Mouse (Mus musculus): ENCODE data around the gene Foxo3. TPM values are rescaled to one million over a fixed set of nuclear protein-coding genes. Genes with fewer than 3 reads are reported as not detected.

Gene Foxo3
- total RNA-seq, 2 experiments from 2014 or later = 45.4 to 48.2 TPM

GRCm38 (mm10) chr10:42251203-42251602 lies 25.4 kb downstream of the Foxo3 start:
- DNase-seq = peak; percentile 81

- DNase-seq = no peak
These were observed 26.6 kb downstream of the Foxo3 start for GRCm38 (mm10) chr10:42249965-42250364.

GRCm38 (mm10) chr10:42248644-42249043 lies 27.9 kb downstream of the Foxo3 start:
- DNase-seq = no peak

- DNase-seq = no peak
These were observed 28.4 kb downstream of the Foxo3 start for GRCm38 (mm10) chr10:42248156-42248555.

- DNase-seq = no peak
These were observed 29.3 kb downstream of the Foxo3 start for GRCm38 (mm10) chr10:42247125-42247816.

GRCm38 (mm10) chr10:42246483-42246882 lies 30.1 kb downstream of the Foxo3 start:
- no peak for DNase-seq

- no peak for DNase-seq
These were observed 30.9 kb downstream of the Foxo3 start for GRCm38 (mm10) chr10:42245636-42246035.

- DNase-seq = no peak
These were observed 31.3 kb downstream of the Foxo3 start for GRCm38 (mm10) chr10:42245256-42245601.

GRCm38 (mm10) chr10:42244420-42245255 lies 31.9 kb downstream of the Foxo3 start:
- DNase-seq = no peak

- DNase-seq = no peak
These were observed 32.6 kb downstream of the Foxo3 start for GRCm38 (mm10) chr10:42243925-42244324.

GRCm38 (mm10) chr10:42242484-42242883 lies 34.1 kb downstream of the Foxo3 start:
- no peak for DNase-seq

GRCm38 (mm10) chr10:42241775-42242174 lies 34.8 kb downstream of the Foxo3 start:
- DNase-seq = no peak

GRCm38 (mm10) chr10:42239810-42240111 lies 36.8 kb downstream of the Foxo3 start:
- DNase-seq = no peak

GRCm38 (mm10) chr10:42238923-42239809 lies 37.4 kb downstream of the Foxo3 start:
- no peak for DNase-seq

- no peak for DNase-seq
These were observed 38.3 kb downstream of the Foxo3 start for GRCm38 (mm10) chr10:42238296-42238695.

- DNase-seq = no peak
These were observed 39.0 kb downstream of the Foxo3 start for GRCm38 (mm10) chr10:42237556-42237955.

GRCm38 (mm10) chr10:42235321-42235720 lies 41.2 kb downstream of the Foxo3 start:
- DNase-seq = no peak

- no peak for DNase-seq
These were observed 43.6 kb downstream of the Foxo3 start for GRCm38 (mm10) chr10:42232977-42233376.

- no peak for DNase-seq
These were observed 44.7 kb downstream of the Foxo3 start for GRCm38 (mm10) chr10:42231847-42232246.

GRCm38 (mm10) chr10:42231100-42231541 lies 45.4 kb downstream of the Foxo3 start:
- peak; percentile 63 for DNase-seq

GRCm38 (mm10) chr10:42230471-42231099 lies 46.0 kb downstream of the Foxo3 start:
- no peak for DNase-seq

GRCm38 (mm10) chr10:42227751-42228241 lies 48.8 kb downstream of the Foxo3 start:
- no peak for DNase-seq

Measured in adrenal gland, postnatal 10 days (tissue).